Mouse (Mus musculus): ENCODE measurements at regions not wholly inside any gene's neighbourhood (a gene's known extent, or its start where the extent isn't known, plus 50 kb on each side); places are given as distances from the start of the nearest gene placed in this dataset.

DNA sequence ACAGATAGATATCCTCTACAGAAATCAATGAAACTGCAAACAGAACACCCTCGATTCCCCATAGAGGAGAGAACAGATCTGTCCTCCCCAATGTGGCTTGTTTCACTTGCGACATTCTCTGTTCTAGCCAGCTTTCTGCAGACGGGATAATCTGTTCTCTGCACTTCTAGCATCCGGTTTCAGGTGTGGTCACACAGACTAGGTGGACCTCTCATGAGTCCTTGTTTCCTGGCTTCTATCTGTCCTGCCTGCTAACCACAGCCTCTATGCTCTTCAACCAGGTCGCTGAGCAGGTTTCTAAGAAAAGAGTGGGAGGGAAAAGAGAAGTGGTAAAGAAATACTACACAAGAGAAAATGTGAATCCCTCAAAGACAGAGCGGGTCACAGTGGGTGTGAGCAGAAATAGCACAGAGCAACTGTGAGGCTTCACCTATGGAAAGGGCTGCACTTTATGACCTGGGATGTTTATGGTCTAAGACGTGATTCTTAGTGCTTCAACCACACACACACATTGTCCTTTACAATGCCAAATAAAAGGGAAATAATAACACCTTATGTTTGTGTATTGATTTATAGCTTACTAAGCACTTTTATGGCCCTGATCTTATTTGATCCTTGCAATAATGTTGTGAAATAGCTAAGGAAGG is 164.1 kb upstream of the Rpl34 start:
- Histone ChIP-seq H3K9ac (no peak overlapping the region), H3K27ac (no peak overlapping the region), H3K4me1 (replicated peaks) (no peaks in the 10 kb centered on the region), H3K4me2 (no peak overlapping the region), H3K9me3 (0 out of 2 replicates have a peak, but pooled peaks cover 3% of the 10 kb centered on the region), H3K36me3 (no peaks in the 10 kb centered on the region), H3K4me3 (no peak overlapping the region), H3K27me3 (no peaks in the 10 kb centered on the region)
- ATAC-seq (ENCODE audit: low FRiP score) = no peak
- WGBS = 86% methylated on average over 7 of the region's 7 CpGs

DNA sequence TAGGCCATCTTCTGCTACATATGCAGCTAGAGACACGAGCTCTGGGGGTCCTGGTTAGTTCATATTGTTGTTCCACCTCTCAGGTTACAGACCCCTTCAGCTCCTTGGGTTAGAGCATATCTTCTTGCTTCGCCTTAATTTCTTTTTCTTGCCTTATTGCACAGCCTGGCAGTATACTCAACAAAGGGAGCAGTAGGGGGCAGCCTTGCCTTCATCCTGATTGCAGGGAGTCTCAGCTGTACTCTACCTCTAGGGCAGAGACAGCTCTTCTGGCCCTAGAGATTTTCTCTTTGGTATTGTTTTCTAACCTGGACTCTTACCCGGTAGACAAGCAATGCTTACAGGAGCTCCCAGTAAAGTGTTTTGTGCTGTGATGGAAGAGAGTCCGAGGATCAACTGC is 161.1 kb upstream of the Rpl34 start:
- no peak for ATAC-seq (ENCODE audit: low FRiP score)
- no peak overlapping the region for H3K27ac ChIP-seq
- H3K36me3 ChIP-seq = no peaks in the 10 kb centered on the region
- no peak overlapping the region for H3K9ac ChIP-seq
- no peaks in the 10 kb centered on the region for H3K27me3 ChIP-seq
- 79% methylated on average over 4 of the region's 4 CpGs for WGBS
- H3K4me3 ChIP-seq = no peak overlapping the region
- 0 out of 2 replicates have a peak, but pooled peaks cover 3% of the 10 kb centered on the region for H3K9me3 ChIP-seq
- H3K4me2 ChIP-seq = no peak overlapping the region
- no peaks in the 10 kb centered on the region for H3K4me1 ChIP-seq (replicated peaks)

DNA sequence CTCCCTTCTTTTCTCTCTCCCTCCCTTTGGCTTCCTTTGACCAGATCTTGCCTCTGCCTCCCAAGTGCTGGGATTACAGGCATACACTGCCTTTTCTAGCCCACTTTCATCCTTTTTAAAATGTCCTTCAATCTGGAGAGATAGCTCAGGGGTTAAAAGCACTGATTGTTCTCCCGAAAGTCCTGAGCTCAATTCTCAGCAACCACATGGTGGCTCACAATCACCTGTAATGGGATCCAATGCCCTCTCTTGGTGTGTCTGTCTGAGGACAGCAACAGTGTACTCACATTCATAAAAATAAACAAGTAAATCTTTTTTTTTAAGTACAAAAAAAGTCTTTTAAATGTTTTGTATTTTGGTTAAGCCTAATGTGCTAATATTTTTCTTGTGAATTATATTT is 158.4 kb upstream of the Rpl34 start:
- WGBS = 75% methylated on average over 1 of the region's 1 CpGs
- 0 out of 2 replicates have a peak, but pooled peaks cover 3% of the 10 kb centered on the region for H3K9me3 ChIP-seq
- no peak overlapping the region for H3K27ac ChIP-seq
- no peak for ATAC-seq (ENCODE audit: low FRiP score)
- no peaks in the 10 kb centered on the region for H3K27me3 ChIP-seq
- no peak overlapping the region for H3K9ac ChIP-seq
- H3K36me3 ChIP-seq = no peaks in the 10 kb centered on the region
- H3K4me3 ChIP-seq = no peak overlapping the region
- no peak overlapping the region for H3K4me2 ChIP-seq
- H3K4me1 ChIP-seq (replicated peaks) = no peaks in the 10 kb centered on the region

DNA sequence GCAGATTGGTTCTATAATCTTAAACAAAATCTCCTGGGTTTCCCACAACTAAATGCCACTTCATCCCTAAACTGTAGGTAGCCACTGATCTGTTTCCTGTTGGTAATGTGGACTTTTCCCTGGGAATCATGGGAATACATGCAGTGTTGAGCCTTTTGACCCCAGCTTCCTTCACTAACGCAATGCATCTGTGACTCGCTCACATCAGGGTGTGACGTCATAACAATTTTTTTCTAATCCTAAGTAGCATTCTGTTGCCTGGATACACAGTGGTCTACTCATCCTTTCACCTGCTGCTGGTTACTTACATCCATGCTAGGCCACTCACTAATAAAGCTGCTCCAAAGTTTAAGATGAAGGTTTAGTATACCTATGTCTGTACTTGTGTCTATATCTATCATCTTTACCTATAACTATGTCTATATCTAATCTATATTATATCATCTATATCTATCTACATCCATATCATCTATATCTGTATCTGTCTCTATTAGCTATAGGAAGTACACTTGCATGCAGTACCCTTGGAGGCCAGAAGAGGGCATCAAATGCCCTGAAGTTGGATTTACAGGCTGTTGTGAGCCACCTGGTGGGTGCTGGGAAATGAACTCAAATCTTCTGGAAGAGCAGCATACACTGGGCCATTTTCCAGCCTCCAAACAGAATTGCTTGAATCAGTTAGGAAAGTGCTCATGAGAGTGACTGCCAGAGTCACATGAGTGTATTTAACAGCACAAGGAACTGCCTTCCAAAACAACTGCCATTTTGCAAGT is 157.5 kb upstream of the Rpl34 start:
- no peak overlapping the region for H3K4me3 ChIP-seq
- H3K9ac ChIP-seq = no peak overlapping the region
- H3K4me1 ChIP-seq (replicated peaks) = no peaks in the 10 kb centered on the region
- no peaks in the 10 kb centered on the region for H3K36me3 ChIP-seq
- no peak overlapping the region for H3K4me2 ChIP-seq
- 0 out of 2 replicates have a peak, but pooled peaks cover 3% of the 10 kb centered on the region for H3K9me3 ChIP-seq
- no peak for ATAC-seq (ENCODE audit: low FRiP score)
- H3K27ac ChIP-seq = no peak overlapping the region
- 74% methylated on average over 3 of the region's 3 CpGs for WGBS
- H3K27me3 ChIP-seq = no peaks in the 10 kb centered on the region

DNA sequence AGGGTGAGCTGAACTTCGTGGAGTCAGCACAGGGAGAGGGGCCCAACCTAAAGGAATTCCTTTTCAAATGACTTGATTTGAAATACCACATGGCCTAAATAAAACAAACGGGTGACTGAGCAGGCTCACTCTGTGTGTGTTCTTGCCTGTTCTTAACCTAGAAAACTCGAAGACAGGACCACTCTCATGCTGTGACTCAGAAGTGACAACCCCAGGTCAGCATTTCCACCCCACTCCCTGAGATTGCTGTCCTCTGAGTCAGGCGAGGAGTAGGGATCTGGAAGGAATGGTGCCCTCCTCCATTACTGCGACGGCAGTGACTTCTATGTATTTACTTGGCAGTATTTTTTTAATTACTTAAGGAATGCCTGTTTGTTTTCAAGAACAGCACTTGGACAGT is 155.8 kb upstream of the Rpl34 start:
- Histone ChIP-seq H3K36me3 (no peaks in the 10 kb centered on the region), H3K27ac (no peak overlapping the region), H3K9ac (no peak overlapping the region), H3K4me1 (replicated peaks) (no peaks in the 10 kb centered on the region), H3K9me3 (no peaks in the 10 kb centered on the region), H3K4me3 (no peak overlapping the region), H3K4me2 (no peak overlapping the region), H3K27me3 (no peaks in the 10 kb centered on the region)
- ATAC-seq (ENCODE audit: low FRiP score) = no peak
- WGBS = 59% methylated on average over 6 of the region's 6 CpGs

DNA sequence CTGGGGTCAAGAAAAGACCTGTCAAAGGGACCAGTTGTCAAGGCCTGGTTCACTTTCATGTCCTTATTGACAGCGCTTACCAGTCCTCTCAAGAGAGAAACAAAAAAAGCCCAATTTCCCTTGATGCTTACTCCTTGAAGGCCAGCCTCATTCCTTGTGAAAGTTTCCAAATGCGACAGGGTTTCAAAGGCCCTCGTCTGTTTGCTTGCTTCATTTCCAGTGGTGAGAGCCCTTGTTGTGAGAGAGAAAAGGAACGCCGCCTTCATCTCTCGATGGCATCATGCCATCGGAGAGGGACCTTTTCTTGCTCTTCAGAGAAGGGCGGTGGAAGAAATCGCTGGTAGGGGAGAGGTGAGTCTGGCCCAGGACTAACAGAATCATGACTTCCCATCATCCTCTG is 154.2 kb upstream of the Rpl34 start:
- Histone ChIP-seq H3K9me3 (no peaks in the 10 kb centered on the region), H3K4me1 (replicated peaks) (no peaks in the 10 kb centered on the region), H3K4me2 (no peak overlapping the region), H3K27me3 (no peaks in the 10 kb centered on the region), H3K4me3 (no peak overlapping the region), H3K36me3 (no peaks in the 10 kb centered on the region), H3K9ac (no peak overlapping the region), H3K27ac (no peak overlapping the region)
- WGBS = 91% methylated on average over 9 of the region's 9 CpGs
- ATAC-seq (ENCODE audit: low FRiP score) = no peak

DNA sequence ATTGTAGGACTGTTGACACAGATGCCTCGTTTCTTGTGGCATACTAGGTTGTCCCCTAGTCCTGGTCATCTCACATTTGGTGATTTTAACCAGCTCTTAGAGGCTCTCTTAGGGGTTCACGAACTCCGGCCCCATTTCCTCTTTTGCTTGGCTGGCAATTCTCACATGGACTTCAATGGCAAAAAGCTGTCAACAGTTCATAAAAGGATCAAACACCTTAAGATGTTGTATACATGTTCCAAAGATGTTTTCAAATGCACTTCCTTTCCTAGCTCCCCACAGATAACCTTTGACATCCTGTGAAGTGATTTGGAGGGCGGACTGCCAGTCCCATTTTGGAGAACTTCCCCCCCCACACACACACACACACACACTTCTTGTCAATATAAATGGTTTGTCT is 153.7 kb upstream of the Rpl34 start:
- no peak for ATAC-seq (ENCODE audit: low FRiP score)
- Histone ChIP-seq H3K9ac (no peak overlapping the region), H3K4me1 (replicated peaks) (no peaks in the 10 kb centered on the region), H3K9me3 (no peaks in the 10 kb centered on the region), H3K4me3 (no peak overlapping the region), H3K4me2 (no peak overlapping the region), H3K27ac (no peak overlapping the region), H3K27me3 (no peaks in the 10 kb centered on the region), H3K36me3 (no peaks in the 10 kb centered on the region)
- 78% methylated on average over 4 of the region's 4 CpGs for WGBS

DNA sequence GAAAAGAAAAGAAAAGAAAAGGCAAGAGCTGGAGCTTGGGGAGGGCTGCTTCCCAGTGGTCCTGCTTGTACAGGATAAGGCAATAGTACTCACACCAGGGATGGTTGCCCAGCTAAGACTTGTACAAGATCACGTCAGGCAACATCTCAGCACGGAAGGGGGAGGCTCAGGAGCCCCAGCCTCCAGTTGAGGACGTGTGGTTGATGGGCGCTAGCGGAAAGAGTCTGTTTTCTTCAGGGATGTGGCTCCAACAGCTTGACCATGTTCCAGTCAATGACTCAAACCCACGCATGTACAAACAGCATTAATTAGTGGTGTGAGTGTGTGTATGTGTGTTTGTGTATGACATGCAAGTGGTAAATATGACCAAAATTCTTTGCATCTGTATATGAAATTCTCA is 153.1 kb upstream of the Rpl34 start:
- no peak overlapping the region for H3K4me2 ChIP-seq
- no peaks in the 10 kb centered on the region for H3K9me3 ChIP-seq
- H3K4me3 ChIP-seq = no peak overlapping the region
- H3K36me3 ChIP-seq = no peaks in the 10 kb centered on the region
- no peak for ATAC-seq (ENCODE audit: low FRiP score)
- H3K27ac ChIP-seq = no peak overlapping the region
- no peaks in the 10 kb centered on the region for H3K4me1 ChIP-seq (replicated peaks)
- 90% methylated on average over 6 of the region's 6 CpGs for WGBS
- no peak overlapping the region for H3K9ac ChIP-seq
- H3K27me3 ChIP-seq = no peaks in the 10 kb centered on the region

DNA sequence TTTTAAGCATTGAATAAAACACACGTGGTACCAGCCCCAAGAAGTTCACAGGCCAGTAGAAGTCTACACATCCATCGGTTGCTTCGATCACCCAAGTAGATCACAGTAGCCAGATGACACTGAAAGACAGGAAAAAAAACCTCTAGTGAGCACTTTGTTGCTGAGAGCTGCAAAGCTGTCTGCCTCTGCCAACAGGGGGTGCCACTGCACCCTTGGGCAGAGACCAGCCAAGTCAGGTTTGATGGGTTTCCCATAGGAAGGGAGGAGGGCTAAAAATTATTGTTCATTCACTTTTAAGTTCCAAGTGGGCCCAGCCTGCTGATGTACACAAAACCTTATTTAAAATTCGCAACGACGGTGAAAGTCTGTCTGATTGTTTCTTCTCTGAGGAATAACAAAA is 150.3 kb upstream of the Rpl34 start:
- Histone ChIP-seq H3K9ac (no peak overlapping the region), H3K4me1 (replicated peaks) (no peaks in the 10 kb centered on the region), H3K4me2 (no peak overlapping the region), H3K36me3 (no peaks in the 10 kb centered on the region), H3K4me3 (no peak overlapping the region), H3K27me3 (no peaks in the 10 kb centered on the region), H3K27ac (no peak overlapping the region), H3K9me3 (no peaks in the 10 kb centered on the region)
- ATAC-seq (ENCODE audit: low FRiP score) = no peak
- WGBS = 63% methylated on average over 6 of the region's 6 CpGs

DNA sequence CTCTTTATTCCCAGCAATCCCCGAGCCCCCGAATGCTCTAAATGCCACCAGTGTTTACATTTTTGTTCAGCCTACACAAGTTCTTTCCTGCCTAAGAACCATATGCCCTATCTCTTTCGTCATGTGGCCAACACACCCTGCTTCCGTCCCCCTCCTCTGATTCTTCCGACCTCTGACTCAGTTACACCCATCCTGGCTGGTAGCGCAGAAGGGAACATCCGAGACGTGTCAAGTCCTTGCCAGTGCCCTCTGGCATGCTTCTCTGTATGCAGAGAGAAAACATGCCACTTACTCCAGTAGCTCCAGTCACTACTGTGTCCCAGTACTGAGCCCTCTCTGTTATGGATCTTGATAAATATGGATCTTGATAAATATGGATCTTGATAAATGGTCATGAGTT is 149.3 kb upstream of the Rpl34 start:
- Histone ChIP-seq H3K4me2 (no peak overlapping the region), H3K9ac (no peak overlapping the region), H3K36me3 (no peaks in the 10 kb centered on the region), H3K9me3 (no peaks in the 10 kb centered on the region), H3K4me3 (no peak overlapping the region), H3K4me1 (replicated peaks) (no peaks in the 10 kb centered on the region), H3K27ac (no peak overlapping the region), H3K27me3 (no peaks in the 10 kb centered on the region)
- ATAC-seq (ENCODE audit: low FRiP score) = no peak
- WGBS = 78% methylated on average over 8 of the region's 8 CpGs

DNA sequence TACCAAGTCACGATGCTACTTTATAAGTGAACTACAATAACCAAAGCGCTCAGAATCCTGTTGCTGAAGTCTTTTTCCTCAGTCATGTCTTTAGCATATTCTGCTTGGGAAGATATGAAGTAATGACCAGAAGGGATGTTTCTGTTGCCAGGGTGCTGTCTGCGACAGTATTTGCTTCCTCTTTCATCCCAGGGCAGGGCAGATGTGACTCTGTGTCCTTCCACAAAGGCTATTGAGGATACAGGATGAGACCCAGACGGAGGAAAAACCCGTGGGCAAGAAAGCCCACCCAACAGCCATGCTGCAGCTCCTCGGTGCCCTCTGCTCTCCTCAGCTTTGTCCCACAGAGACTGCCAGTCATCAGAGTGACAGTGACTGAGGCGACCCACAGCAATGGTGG is 148.6 kb upstream of the Rpl34 start:
- ATAC-seq (ENCODE audit: low FRiP score) = no peak
- WGBS = 87% methylated on average over 7 of the region's 7 CpGs
- Histone ChIP-seq H3K36me3 (no peaks in the 10 kb centered on the region), H3K4me2 (no peak overlapping the region), H3K27me3 (no peaks in the 10 kb centered on the region), H3K9ac (no peak overlapping the region), H3K9me3 (no peaks in the 10 kb centered on the region), H3K27ac (no peak overlapping the region), H3K4me1 (replicated peaks) (no peaks in the 10 kb centered on the region), H3K4me3 (no peak overlapping the region)

DNA sequence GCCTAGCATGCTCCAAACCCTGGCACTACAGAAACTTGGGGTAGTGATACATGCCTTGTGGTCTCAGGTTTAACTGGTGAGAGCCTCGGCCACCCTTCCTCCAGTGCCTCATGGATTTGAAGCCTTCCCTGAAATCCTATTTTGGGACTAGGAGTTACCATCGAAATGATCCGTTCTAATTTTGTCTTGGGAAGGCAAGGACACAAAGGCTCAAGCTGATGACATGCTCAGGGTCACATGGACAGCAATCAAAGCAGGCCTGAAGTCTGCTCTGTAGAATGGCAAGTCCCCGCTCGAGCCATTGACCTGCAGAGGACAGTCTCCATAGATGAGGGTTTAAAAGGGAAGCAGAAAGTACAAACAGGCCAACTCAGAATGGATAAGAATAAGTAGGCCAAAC is 147.8 kb upstream of the Rpl34 start:
- 94% methylated on average over 5 of the region's 5 CpGs for WGBS
- H3K27me3 ChIP-seq = no peaks in the 10 kb centered on the region

DNA sequence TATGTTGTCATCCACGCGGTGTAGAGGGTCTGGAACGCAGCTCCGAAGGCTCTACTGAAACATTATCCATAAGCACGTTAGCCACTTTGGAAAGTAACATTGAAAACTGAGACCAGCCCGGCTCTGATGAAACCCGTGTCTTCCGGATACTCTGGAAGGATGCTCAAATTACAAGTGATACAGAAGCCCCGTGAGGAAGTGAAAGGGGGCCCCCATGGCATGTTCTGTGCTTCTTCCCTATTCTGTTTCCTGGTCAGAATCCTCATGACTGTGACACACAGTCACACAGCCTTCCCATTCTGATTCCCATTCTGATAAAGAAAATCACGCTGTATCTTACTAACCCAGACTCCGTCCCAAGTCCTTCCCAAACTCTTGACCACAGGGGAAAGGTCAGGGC is 143.5 kb upstream of the Rpl34 start:
- Histone ChIP-seq H3K36me3 (no peaks in the 10 kb centered on the region), H3K4me3 (no peak overlapping the region), H3K4me2 (no peak overlapping the region), H3K9me3 (no peaks in the 10 kb centered on the region), H3K9ac (no peak overlapping the region), H3K27me3 (no peaks in the 10 kb centered on the region), H3K27ac (no peak overlapping the region), H3K4me1 (replicated peaks) (no peaks in the 10 kb centered on the region)
- ATAC-seq (ENCODE audit: low FRiP score) = no peak
- 87% methylated on average over 11 of the region's 11 CpGs for WGBS

More for the DNA sequence above, 147.8 kb upstream of the Rpl34 start:
- no peaks in the 10 kb centered on the region for H3K4me1 ChIP-seq (replicated peaks)
- H3K4me2 ChIP-seq = no peak overlapping the region
- no peak overlapping the region for H3K9ac ChIP-seq
- no peak for ATAC-seq (ENCODE audit: low FRiP score)
- H3K27ac ChIP-seq = no peak overlapping the region
- no peak overlapping the region for H3K4me3 ChIP-seq
- no peaks in the 10 kb centered on the region for H3K9me3 ChIP-seq
- H3K36me3 ChIP-seq = no peaks in the 10 kb centered on the region
